Mouse (Mus musculus) hindbrain, postnatal 0 days (tissue): Measurements from ENCODE around the gene 4932411N23Rik. TPM values are rescaled to one million over a fixed set of nuclear protein-coding genes. Genes with fewer than 3 reads are reported as not detected.
A peak's percentile ranks its signal among the peaks of the same experiment; 100 is the strongest.
"Not testable (repeated sequence)": the region's sequence is repeated elsewhere in the genome, so short reads cannot be mapped to it uniquely, and the experiment has no call there.

Source experiments
- ATAC-seq: fragments of 200-750 bp; cut with Nextera tagmentation; 2 replicates; pipeline ENCODE4 v1.8.0; 2017; ENCODE audit warnings: mild to moderate bottlenecking, moderate TSS enrichment, moderate library complexity
- DNase-seq: peaks from one replicate; pipeline ENCODE4 v3.0.0-alpha.2; 2015; ENCODE audit warnings: low spot score
- H3K27ac ChIP-seq: fragments of 300-500 bp; sonication (generic); 2 replicates; pipeline ENCODE4 v1.5.1; 2014; ENCODE audit warnings: mild to moderate bottlenecking
- H3K27me3 ChIP-seq: fragments of 300-500 bp; sonication (generic); 2 replicates; pipeline ENCODE4 v1.6.1; 2014; ENCODE audit warnings: low read length, mixed read lengths; ENCODE audit not compliant: insufficient read depth
- H3K36me3 ChIP-seq: fragments of 300-500 bp; sonication (generic); 2 replicates; pipeline ENCODE4 v1.6.1; 2014; ENCODE audit warnings: low read length, mixed read lengths; ENCODE audit not compliant: insufficient read depth
- H3K4me1 ChIP-seq: fragments of 300-500 bp; sonication (generic); 2 replicates; pipeline ENCODE4 v1.6.1; 2014; ENCODE audit warnings: antibody characterized with exemption, low read length, mixed read lengths; ENCODE audit not compliant: insufficient read depth
- H3K4me2 ChIP-seq: fragments of 300-500 bp; sonication (generic); 2 replicates; pipeline ENCODE4 v1.6.1; 2014; ENCODE audit warnings: low read depth, mild to moderate bottlenecking, low read length, moderate library complexity, mixed read lengths
- H3K4me3 ChIP-seq: fragments of 300-500 bp; sonication (generic); 2 replicates; pipeline ENCODE4 v1.5.1; 2014; ENCODE audit warnings: low read length
- H3K9ac ChIP-seq: fragments of 300-500 bp; sonication (generic); replicated peaks from 2 replicates; pipeline ENCODE4 v1.6.1; 2014; ENCODE audit warnings: mild to moderate bottlenecking, low read length, moderate library complexity, mixed read lengths
- H3K9me3 ChIP-seq: fragments of 300-500 bp; sonication (generic); 2 replicates; pipeline ENCODE4 v1.6.1; 2016; ENCODE audit warnings: low read length, mixed read lengths
- CTCF ChIP-seq: IDR thresholded peaks from 2 replicates; pipeline ENCODE4 v1.5.1; 2016; ENCODE audit warnings: antibody characterized with exemption, control low read depth, low read depth
- WGBS: fragments of 180-500 bp; shearing (Covaris S2); extraction: QIAGEN DNeasy Blood & Tissue Kit; methylation state at CpG from one replicate; pipeline ENCODE4 v1.1.7; 2014; 5-methylcytosine and 5-hydroxymethylcytosine counted together
- polyA plus RNA-seq: library from polyadenylated mRNA; unstranded; fragments of >200 nt; fragmentation: Nextera tagmentation; extraction: Ambion mirVana; gene quantifications from 2 replicates; pipeline ENCODE4 v1.2.1, GENCODE M21; 2015
- total RNA-seq: library from RNA; depleted of rRNA; stranded (reverse); fragments of >200 nt; gene quantifications from 2 replicates; pipeline ENCODE4 v1.2.3, GENCODE M21; 2014; rRNA removed

Gene 4932411N23Rik
- total RNA-seq (not detected in 2 replicates), polyA plus RNA-seq (not detected in 2 replicates)

DNA sequence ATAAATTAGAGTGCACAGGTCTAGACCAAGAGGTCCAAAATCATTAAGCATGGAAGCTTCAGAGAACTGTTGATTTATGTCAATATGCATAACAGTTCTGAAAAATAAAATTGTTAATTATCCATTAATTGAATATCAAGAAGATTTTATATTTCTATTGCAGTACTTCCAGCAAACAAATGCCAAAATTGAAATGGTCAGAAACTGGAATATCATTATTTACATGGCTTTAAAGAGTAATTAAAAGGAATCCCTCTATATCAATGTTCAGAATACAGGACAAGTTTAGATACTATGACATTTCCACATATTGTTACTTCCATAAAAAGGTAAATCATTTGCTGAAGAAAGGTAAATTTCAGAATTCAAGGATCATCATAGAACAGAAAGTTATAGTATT, at the start of gene 4932411N23Rik:
4932411N23Rik (minus strand) TSS at position 101 of the 400 bp plus-strand sequence.
- Histone ChIP-seq H3K4me3 (no peak within 1 kb of the TSS), H3K36me3 (no peaks in the 10 kb centered on the region), H3K4me2 (no peak within 1 kb of the TSS), H3K9ac (no peak within 1 kb of the TSS), H3K27me3 (no peaks in the 10 kb centered on the region), H3K27ac (no peak within 1 kb of the TSS), H3K9me3 (no peaks in the 10 kb centered on the region), H3K4me1 (no peaks in the 10 kb centered on the region)
- ATAC-seq = no peak
- DNase-seq = no peak
- no peak for TF ChIP-seq CTCF

DNA sequence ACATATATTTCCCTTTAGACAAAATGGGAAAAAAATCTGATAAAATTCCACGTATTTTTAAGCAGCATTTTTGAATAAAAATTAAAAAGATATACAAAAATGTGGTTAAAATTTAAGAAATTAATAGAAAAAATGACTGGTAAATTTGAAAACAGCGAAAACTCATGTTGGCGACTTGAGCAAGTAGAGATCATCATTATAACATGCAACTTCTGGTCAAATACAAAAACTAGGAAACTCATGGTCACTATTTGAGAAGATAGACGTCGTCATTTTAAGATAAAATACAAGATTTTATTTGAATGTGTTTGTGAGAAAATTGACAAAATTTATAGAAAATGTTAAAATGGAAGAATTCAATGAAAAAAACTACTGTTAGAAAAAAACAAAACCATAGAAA, 35.8 kb downstream of the 4932411N23Rik start:
- no peak overlapping the region for H3K9ac ChIP-seq
- no peaks in the 10 kb centered on the region for H3K4me1 ChIP-seq
- no peak overlapping the region for H3K4me2 ChIP-seq
- no peak overlapping the region for H3K27ac ChIP-seq
- H3K36me3 ChIP-seq = no peaks in the 10 kb centered on the region
- TF ChIP-seq CTCF = no peak
- H3K27me3 ChIP-seq = no peaks in the 10 kb centered on the region
- ATAC-seq = no peak
- H3K4me3 ChIP-seq = no peak overlapping the region
- DNase-seq = no peak
- no peaks in the 10 kb centered on the region for H3K9me3 ChIP-seq
- WGBS = 75% methylated on average over 5 of the region's 5 CpGs

DNA sequence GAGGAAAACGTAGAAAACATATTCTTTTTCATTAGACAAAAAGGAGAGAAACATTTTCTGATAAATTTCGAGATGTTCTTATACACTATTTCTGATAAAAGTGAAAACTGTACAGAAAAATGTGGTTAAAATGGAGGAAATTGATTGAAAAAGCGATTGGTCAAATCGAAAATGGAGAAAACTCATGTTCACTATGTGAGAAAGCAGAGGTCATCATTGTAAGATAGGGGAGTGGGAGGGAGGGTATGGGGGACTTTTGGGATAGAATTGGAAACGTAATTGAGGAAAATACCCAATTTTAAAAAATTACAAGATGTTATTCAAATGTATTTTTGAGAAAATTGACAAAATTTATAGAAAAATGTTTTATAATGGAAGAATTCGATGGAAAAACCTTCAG, 38.0 kb downstream of the 4932411N23Rik start:
- H3K9me3 ChIP-seq, H3K4me1 ChIP-seq, H3K27me3 ChIP-seq, H3K36me3 ChIP-seq, H3K4me3 ChIP-seq, H3K4me2 ChIP-seq, ATAC-seq, H3K27ac ChIP-seq, H3K9ac ChIP-seq: not testable (repeated sequence)
- WGBS = 77% methylated on average over 5 of the region's 6 CpGs
- peak; percentile 8 for DNase-seq

DNA sequence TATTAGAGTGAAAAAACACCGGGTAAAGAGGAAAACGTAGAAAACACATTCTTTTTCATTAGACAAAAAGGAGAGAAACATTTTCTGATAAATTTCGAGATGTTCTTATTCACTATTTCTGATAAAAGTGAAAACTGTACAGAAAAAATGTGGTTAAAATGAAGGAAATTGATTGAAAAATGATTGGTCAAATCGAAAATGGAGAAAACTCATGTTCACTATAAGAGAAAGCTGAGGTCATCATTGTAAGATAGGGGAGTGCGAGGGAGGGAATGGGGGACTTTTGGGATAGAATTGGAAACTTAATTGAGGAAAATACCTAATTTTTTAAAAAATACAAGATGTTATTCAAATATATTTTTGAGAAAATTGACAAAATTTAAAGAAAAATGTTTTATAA, 40.8 kb downstream of the 4932411N23Rik start:
- not testable (repeated sequence) for ATAC-seq, H3K27ac ChIP-seq, H3K9me3 ChIP-seq, H3K27me3 ChIP-seq, H3K36me3 ChIP-seq, H3K4me3 ChIP-seq, H3K4me1 ChIP-seq, H3K4me2 ChIP-seq, H3K9ac ChIP-seq
- WGBS = 77% methylated on average over 5 of the region's 5 CpGs
- peak; percentile 1 for DNase-seq

DNA sequence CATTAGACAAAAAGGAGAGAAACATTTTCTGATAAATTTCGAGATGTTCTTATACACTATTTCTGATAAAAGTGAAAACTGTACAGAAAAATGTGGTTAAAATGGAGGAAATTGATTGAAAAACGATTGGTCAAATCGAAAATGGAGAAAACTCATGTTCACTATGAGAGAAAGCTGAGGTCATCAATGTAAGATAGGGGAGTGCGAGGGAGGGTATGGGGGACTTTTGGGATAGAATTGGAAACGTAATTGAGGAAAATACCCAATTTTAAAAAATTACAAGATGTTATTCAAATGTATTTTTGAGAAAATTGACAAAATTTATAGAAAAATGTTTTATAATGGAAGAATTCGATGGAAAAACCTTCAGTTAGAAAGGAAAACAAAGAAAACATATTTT, 42.2 kb downstream of the 4932411N23Rik start:
- H3K9ac ChIP-seq, H3K9me3 ChIP-seq, H3K36me3 ChIP-seq, H3K4me2 ChIP-seq, H3K27ac ChIP-seq, H3K27me3 ChIP-seq, ATAC-seq, DNase-seq, H3K4me3 ChIP-seq, H3K4me1 ChIP-seq: not testable (repeated sequence)
- 75% methylated on average over 5 of the region's 6 CpGs for WGBS

Other genes starting within 250 kb of the 4932411N23Rik start
- gene Gm382, start 224.1 kb upstream of the 4932411N23Rik start, total RNA-seq = not detected in 2 replicates
- gene Gm382, start 224.1 kb upstream of the 4932411N23Rik start, polyA plus RNA-seq = not detected in 2 replicates